Mouse (Mus musculus) kidney, postnatal 0 days (tissue): ENCODE measurements around the gene She. TPM values are rescaled to one million over a fixed set of nuclear protein-coding genes. Genes with fewer than 3 reads are reported as not detected.

Source experiments
- ATAC-seq: fragments of 200-750 bp; cut with Nextera tagmentation; replicated peaks from 2 replicates; pipeline ENCODE4 v1.8.0; 2017; ENCODE audit warnings: low read depth, moderate number of reproducible peaks, moderate TSS enrichment, moderate library complexity; ENCODE audit not compliant: low FRiP score
- DNase-seq: peaks from one replicate; pipeline ENCODE4 v3.0.0-alpha.2; 2016; ENCODE audit warnings: low spot score
- H3K27ac ChIP-seq: fragments of 300-500 bp; sonication (generic); 2 replicates; pipeline ENCODE4 v1.5.1; 2014; ENCODE audit warnings: mild to moderate bottlenecking
- H3K27me3 ChIP-seq: fragments of 300-500 bp; sonication (generic); 2 replicates; pipeline ENCODE4 v1.6.1; 2014; ENCODE audit warnings: low read length, mixed read lengths; ENCODE audit not compliant: insufficient read depth
- H3K36me3 ChIP-seq: fragments of 300-500 bp; sonication (generic); 2 replicates; pipeline ENCODE4 v1.6.1; 2014; ENCODE audit warnings: low read length, mixed read lengths; ENCODE audit not compliant: insufficient read depth
- H3K4me1 ChIP-seq: fragments of 300-500 bp; sonication (generic); replicated peaks from 2 replicates; pipeline ENCODE4 v1.6.1; 2014; ENCODE audit warnings: antibody characterized with exemption, low read length, mixed read lengths; ENCODE audit not compliant: insufficient read depth
- H3K4me2 ChIP-seq: fragments of 300-500 bp; sonication (generic); 2 replicates; pipeline ENCODE4 v1.6.1; 2014; ENCODE audit warnings: mild to moderate bottlenecking, low read length, moderate library complexity, mixed read lengths
- H3K4me3 ChIP-seq: fragments of 300-500 bp; sonication (generic); replicated peaks from 2 replicates; pipeline ENCODE4 v1.5.1; 2014; ENCODE audit warnings: low read depth, low read length
- H3K9ac ChIP-seq: fragments of 300-500 bp; sonication (generic); 2 replicates; pipeline ENCODE4 v1.6.1; 2014; ENCODE audit warnings: low read depth, low read length
- H3K9me3 ChIP-seq: fragments of 300-500 bp; sonication (generic); replicated peaks from 2 replicates; pipeline ENCODE4 v1.6.1; 2016; ENCODE audit warnings: low read length, inconsistent platforms, mixed read lengths
- CTCF ChIP-seq: IDR thresholded peaks from 2 replicates; pipeline ENCODE4 v1.5.1; 2016; ENCODE audit warnings: antibody characterized with exemption, low read depth, mild to moderate bottlenecking, moderate library complexity
- WGBS: fragments of 180-500 bp; shearing (Covaris S2); extraction: QIAGEN DNeasy Blood & Tissue Kit; methylation state at CpG from one replicate; pipeline ENCODE4 v1.1.7; 2014; 5-methylcytosine and 5-hydroxymethylcytosine counted together
- polyA plus RNA-seq: library from polyadenylated mRNA; unstranded; fragments of >200 nt; fragmentation: Nextera tagmentation; extraction: Ambion mirVana; gene quantifications from 2 replicates; pipeline ENCODE4 v1.2.1, GENCODE M21; 2015

She gene
- polyA plus RNA-seq, 1 experiment from 2014 or later: 5.9 TPM

GRCm38 (mm10) chr3:89891696-89892095 lies 60.5 kb downstream of the She start:
- Histone ChIP-seq H3K4me2 (no peak overlapping the region), H3K27ac (no peak overlapping the region), H3K9ac (no peak overlapping the region), H3K4me1 (0 out of 2 replicates have a peak, but pooled peaks cover 3% of the 10 kb centered on the region), H3K27me3 (no peaks in the 10 kb centered on the region), H3K36me3 (no peaks in the 10 kb centered on the region), H3K4me3 (no peak overlapping the region), H3K9me3 (no peaks in the 10 kb centered on the region)
- no peak for TF ChIP-seq CTCF
- DNase-seq (no peak), ATAC-seq (no peak)

- Histone ChIP-seq H3K4me3 (no peak overlapping the region), H3K27me3 (no peaks in the 10 kb centered on the region), H3K4me1 (0 out of 2 replicates have a peak, but pooled peaks cover 6% of the 10 kb centered on the region), H3K9ac (no peak overlapping the region), H3K27ac (no peak overlapping the region), H3K9me3 (no peaks in the 10 kb centered on the region), H3K4me2 (no peak overlapping the region), H3K36me3 (no peaks in the 10 kb centered on the region)
- no peak for TF ChIP-seq CTCF
- DNase-seq (no peak), ATAC-seq (no peak)
- WGBS: 93% methylated on average over 5 of the region's 5 CpGs
Measured at GRCm38 (mm10) chr3:89892517-89893106, 61.4 kb downstream of the She start.

GRCm38 (mm10) chr3:89896571-89896970 lies 65.4 kb downstream of the She start:
- no peak overlapping the region for H3K9ac ChIP-seq
- H3K9me3 ChIP-seq: no peaks in the 10 kb centered on the region
- no peak overlapping the region for H3K4me3 ChIP-seq
- peaks cover 6% of the 10 kb centered on the region; the same call in 1 of the 2 replicates for H3K4me1 ChIP-seq
- ATAC-seq (no peak), DNase-seq (no peak)
- WGBS: 32% methylated on average over 5 of the region's 5 CpGs
- H3K27ac ChIP-seq: no peak overlapping the region
- H3K27me3 ChIP-seq: no peaks in the 10 kb centered on the region
- no peak for TF ChIP-seq CTCF
- no peak overlapping the region for H3K4me2 ChIP-seq
- H3K36me3 ChIP-seq: no peaks in the 10 kb centered on the region

GRCm38 (mm10) chr3:89897204-89897796 lies 66.1 kb downstream of the She start:
- H3K4me3 ChIP-seq: no peak overlapping the region
- ATAC-seq (no peak), DNase-seq (no peak)
- H3K4me1 ChIP-seq: peaks cover 6% of the 10 kb centered on the region; the same call in 1 of the 2 replicates
- WGBS: 63% methylated on average over 8 of the region's 8 CpGs
- no peaks in the 10 kb centered on the region for H3K27me3 ChIP-seq
- no peaks in the 10 kb centered on the region for H3K36me3 ChIP-seq
- H3K9me3 ChIP-seq: no peaks in the 10 kb centered on the region
- H3K4me2 ChIP-seq: no peak overlapping the region
- no peak overlapping the region for H3K27ac ChIP-seq
- TF ChIP-seq CTCF: no peak
- H3K9ac ChIP-seq: no peak overlapping the region

- H3K9ac ChIP-seq: no peak overlapping the region
- no peaks in the 10 kb centered on the region for H3K36me3 ChIP-seq
- 78% methylated on average over 10 of the region's 10 CpGs for WGBS
- H3K9me3 ChIP-seq: no peaks in the 10 kb centered on the region
- no peak for DNase-seq
- no peak overlapping the region for H3K4me2 ChIP-seq
- no peaks in the 10 kb centered on the region for H3K27me3 ChIP-seq
- no peak overlapping the region for H3K4me3 ChIP-seq
- no peak overlapping the region for H3K27ac ChIP-seq
- ATAC-seq: no peak
- TF ChIP-seq CTCF: no peak
- peaks cover 6% of the 10 kb centered on the region; the same call in 1 of the 2 replicates for H3K4me1 ChIP-seq
Measured at GRCm38 (mm10) chr3:89898011-89898410, 66.8 kb downstream of the She start.

- DNase-seq (peak; percentile 84), ATAC-seq (no peak)
- no peak overlapping the region for H3K9ac ChIP-seq
- no peaks in the 10 kb centered on the region for H3K27me3 ChIP-seq
- H3K4me1 ChIP-seq: peaks cover 6% of the 10 kb centered on the region; the same call in 1 of the 2 replicates
- no peaks in the 10 kb centered on the region for H3K9me3 ChIP-seq
- H3K4me3 ChIP-seq: no peak overlapping the region
- no peaks in the 10 kb centered on the region for H3K36me3 ChIP-seq
- H3K4me2 ChIP-seq: no peak overlapping the region
- H3K27ac ChIP-seq: peak overlapping the region; percentile 78
- no peak for TF ChIP-seq CTCF
- 52% methylated on average over 5 of the region's 5 CpGs for WGBS
Measured at GRCm38 (mm10) chr3:89898870-89899510, 67.8 kb downstream of the She start.
